Mouse (Mus musculus): ENCODE results near the gene Elovl1. TPM values are rescaled to one million over a fixed set of nuclear protein-coding genes. Genes with fewer than 3 reads are reported as not detected.

Gene Elovl1
- polyA plus RNA-seq, 1 experiment from 2014 or later, result 85.1 TPM

DNA sequence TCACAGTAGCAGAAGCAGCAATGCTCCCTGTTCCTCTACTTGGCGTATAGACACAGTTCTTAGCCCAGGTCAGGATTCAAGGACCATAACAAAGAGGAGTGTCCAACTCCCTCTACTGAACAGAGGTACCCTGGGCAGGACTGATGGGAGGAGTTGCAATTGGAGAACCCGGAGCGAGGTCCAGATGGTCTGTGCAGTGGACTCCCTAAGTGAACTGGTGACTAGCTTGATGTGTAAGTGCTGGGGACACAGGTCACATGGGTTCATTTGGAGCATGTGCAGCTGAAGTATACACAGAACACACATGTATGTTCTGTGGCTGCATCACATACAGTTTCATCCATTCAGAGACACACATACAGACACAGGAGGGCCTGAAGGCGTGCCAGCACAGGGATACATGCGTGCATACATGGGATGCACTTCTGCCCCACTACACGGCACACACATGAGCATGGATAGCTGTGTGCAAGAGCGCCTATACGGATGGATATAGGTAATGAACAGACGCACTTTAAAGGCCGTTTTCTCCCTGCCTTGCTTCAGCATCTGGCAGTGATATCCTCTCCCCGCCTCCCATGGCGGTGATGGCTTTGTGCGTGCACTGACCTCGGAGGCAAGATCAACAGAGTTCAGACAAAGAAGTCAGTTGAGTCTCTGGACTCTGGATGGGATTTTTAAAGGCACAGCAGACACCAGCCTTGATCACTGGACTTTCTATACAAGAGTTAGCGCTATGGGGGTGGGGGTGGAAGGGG is 49.1 kb downstream of the Elovl1 start:
- no peaks in the 10 kb centered on the region for H3K9me3 ChIP-seq (replicated peaks; ENCODE audit: control insufficient read depth, low read length)
- no peak overlapping the region for H3K9ac ChIP-seq (ENCODE audit: low read depth, low read length)
- no peaks in the 10 kb centered on the region for H3K27me3 ChIP-seq (ENCODE audit: control insufficient read depth, insufficient read depth, low read depth, low read length)
- no peak overlapping the region for H3K27ac ChIP-seq (ENCODE audit: low read length)
- H3K4me2 ChIP-seq (ENCODE audit: low read depth, low read length), result no peak overlapping the region
- no peak overlapping the region for H3K4me3 ChIP-seq (ENCODE audit: low read depth, low read length)
- ATAC-seq (ENCODE audit: low read depth), result no peak
- no peaks in the 10 kb centered on the region for H3K4me1 ChIP-seq (ENCODE audit: control insufficient read depth, low read depth, low read length)
- 66% methylated on average over 15 of the region's 15 CpGs for WGBS (ENCODE audit: insufficient replicate concordance)
- no peaks in the 10 kb centered on the region for H3K36me3 ChIP-seq (ENCODE audit: control insufficient read depth, insufficient read depth)

Other genes with a start within 250 kb of the Elovl1 start
- 9.7 and 9.8 TPM in 2 replicates for gene Kdm4a, start 248.1 kb upstream of the Elovl1 start, polyA plus RNA-seq (2015; fragmentation: Nextera tagmentation; extraction: Ambion mirVana)
- 12.0 and 14.3 TPM in 2 replicates for gene Ptprf, start 136.7 kb upstream of the Elovl1 start, polyA plus RNA-seq (2015; fragmentation: Nextera tagmentation; extraction: Ambion mirVana)
- 2.1 and 3.1 TPM in 2 replicates for gene Szt2, start 18.8 kb upstream of the Elovl1 start, polyA plus RNA-seq (2015; fragmentation: Nextera tagmentation; extraction: Ambion mirVana)
- 60.9 and 64.3 TPM in 2 replicates for gene Med8, start 18.8 kb upstream of the Elovl1 start, polyA plus RNA-seq (2015; fragmentation: Nextera tagmentation; extraction: Ambion mirVana)
- gene Cdc20, start 9.3 kb downstream of the Elovl1 start, polyA plus RNA-seq (2015; fragmentation: Nextera tagmentation; extraction: Ambion mirVana), result 149 and 164 TPM in 2 replicates
- 6.1 and 7.3 TPM in 2 replicates for gene Mpl, start 29.4 kb downstream of the Elovl1 start, polyA plus RNA-seq (2015; fragmentation: Nextera tagmentation; extraction: Ambion mirVana)
- 7.3 and 7.9 TPM in 2 replicates for gene Tie1, start 62.0 kb downstream of the Elovl1 start, polyA plus RNA-seq (2015; fragmentation: Nextera tagmentation; extraction: Ambion mirVana)
- gene 2610528J11Rik, start 98.9 kb downstream of the Elovl1 start, polyA plus RNA-seq (2015; fragmentation: Nextera tagmentation; extraction: Ambion mirVana), result 6.3 and 8.8 TPM in 2 replicates
- gene Tmem125, start 116.0 kb downstream of the Elovl1 start, polyA plus RNA-seq (2015; fragmentation: Nextera tagmentation; extraction: Ambion mirVana), result 2.7 and 3.2 TPM in 2 replicates
- 0.74 and 0.91 TPM in 2 replicates for gene Cfap57, start 192.7 kb downstream of the Elovl1 start, polyA plus RNA-seq (2015; fragmentation: Nextera tagmentation; extraction: Ambion mirVana)
- gene Ebna1bp2, start 192.7 kb downstream of the Elovl1 start, polyA plus RNA-seq (2015; fragmentation: Nextera tagmentation; extraction: Ambion mirVana), result 55.9 and 58.3 TPM in 2 replicates
- gene Olfr62, start 230.9 kb downstream of the Elovl1 start, polyA plus RNA-seq (2015; fragmentation: Nextera tagmentation; extraction: Ambion mirVana), result not detected in 2 replicates

All from liver, embryonic 16.5 days (tissue).